Mouse (Mus musculus) erythroblast, embryonic 14.5 days (primary cell): ENCODE results near the gene Pde4b. TPM values are rescaled to one million over a fixed set of nuclear protein-coding genes. Genes with fewer than 3 reads are reported as not detected.

Source experiments
- H3K27me3 ChIP-seq: 2 replicates; pipeline ENCODE4 v1.6.1; 2012; ENCODE audit warnings: inconsistent platforms; ENCODE audit not compliant: control insufficient read depth
- H3K36me3 ChIP-seq: 2 replicates; pipeline ENCODE4 v1.6.1; 2012; ENCODE audit warnings: mild to moderate bottlenecking, inconsistent platforms; ENCODE audit not compliant: control insufficient read depth
- H3K4me1 ChIP-seq: 2 replicates; pipeline ENCODE4 v1.6.1; 2012; ENCODE audit warnings: inconsistent platforms; ENCODE audit not compliant: control insufficient read depth
- H3K4me3 ChIP-seq: replicated peaks from 2 replicates; pipeline ENCODE3; 2012; ENCODE audit warnings: moderate library complexity, mild to moderate bottlenecking, inconsistent platforms
- H3K9me3 ChIP-seq: 2 replicates; pipeline ENCODE4 v1.6.1; 2012; ENCODE audit warnings: low read length, inconsistent platforms, mixed read lengths; ENCODE audit not compliant: control insufficient read depth
- GATA1 ChIP-seq: IDR thresholded peaks from 2 replicates; pipeline ENCODE4 v1.6.1; 2012; ENCODE audit warnings: low read length, inconsistent platforms, mixed read lengths
- TAL1 ChIP-seq: IDR thresholded peaks from 3 replicates; pipeline ENCODE4 v1.6.1; 2012; ENCODE audit warnings: low read length, inconsistent platforms, mixed read lengths
- polyA plus RNA-seq: library from polyadenylated mRNA; stranded (reverse); fragments of >175 nt; gene quantifications from 2 replicates; pipeline ENCODE4 v1.2.3, GENCODE M21; 2012

Gene Pde4b
- polyA plus RNA-seq, 1 experiment = 0.08 TPM

DNA sequence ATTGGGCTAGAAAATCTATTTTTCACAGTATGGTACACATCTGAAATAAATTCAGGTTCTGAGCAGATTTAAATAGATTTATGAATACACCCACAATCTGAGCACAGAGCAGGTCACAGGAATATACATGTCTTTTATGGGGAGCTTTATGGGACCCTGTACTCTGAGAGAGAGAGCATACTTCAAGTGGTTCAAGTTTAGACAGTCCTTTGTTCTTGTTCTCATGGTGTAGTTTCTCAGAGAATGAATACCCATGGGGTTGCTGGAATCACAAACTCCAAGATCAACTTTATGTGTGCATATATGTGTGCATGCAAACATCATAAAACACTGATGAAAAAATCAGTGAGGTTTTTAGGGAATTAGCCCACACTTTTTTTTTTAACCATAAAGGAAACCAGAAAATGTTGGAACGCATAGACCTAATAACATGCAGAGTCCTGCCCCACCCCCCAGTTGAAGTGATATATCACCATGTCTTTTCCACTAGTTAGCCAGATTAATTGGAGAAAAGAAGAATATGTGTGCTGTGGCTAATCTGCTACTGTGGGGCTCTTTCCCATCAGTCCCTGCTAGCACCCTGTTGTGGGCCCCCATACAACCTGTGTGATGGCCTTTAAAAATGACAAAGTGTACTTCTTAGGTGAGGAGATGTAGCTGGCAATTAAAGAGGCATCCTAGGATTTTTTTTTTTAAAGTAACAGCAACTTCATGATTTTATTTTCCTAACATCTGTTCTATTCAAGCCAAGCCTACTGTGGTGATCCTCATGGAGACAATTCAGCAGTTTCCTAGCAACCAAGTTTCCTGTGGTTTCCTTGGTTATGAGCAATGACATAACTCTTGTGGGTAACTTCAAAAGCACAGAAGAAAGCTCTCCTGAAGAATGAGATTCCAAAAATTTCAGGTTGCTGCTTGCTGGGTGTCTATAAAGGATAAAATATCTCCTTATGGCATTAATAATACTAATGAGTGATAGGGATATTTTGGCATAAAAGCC lies 264.4 kb downstream of the Pde4b start:
- Histone ChIP-seq H3K9me3 (no peaks in the 10 kb centered on the region), H3K4me3 (no peak overlapping the region), H3K36me3 (no peaks in the 10 kb centered on the region), H3K27me3 (no peaks in the 10 kb centered on the region), H3K4me1 (no peaks in the 10 kb centered on the region)
- TF ChIP-seq GATA1 = no peak
- TF ChIP-seq TAL1 = no peak

- H3K4me1 ChIP-seq = no peaks in the 10 kb centered on the region
- no peaks in the 10 kb centered on the region for H3K36me3 ChIP-seq
- H3K4me3 ChIP-seq = no peak overlapping the region
- TF ChIP-seq TAL1 = no peak
- no peak for TF ChIP-seq GATA1
- no peaks in the 10 kb centered on the region for H3K9me3 ChIP-seq
- H3K27me3 ChIP-seq = no peaks in the 10 kb centered on the region
These were observed 266.5 kb downstream of the Pde4b start for GRCm38 (mm10) chr4:102353641-102354403.

- H3K4me3 ChIP-seq = no peak overlapping the region
- no peaks in the 10 kb centered on the region for H3K4me1 ChIP-seq
- H3K36me3 ChIP-seq = no peaks in the 10 kb centered on the region
- no peaks in the 10 kb centered on the region for H3K27me3 ChIP-seq
- H3K9me3 ChIP-seq = no peaks in the 10 kb centered on the region
- TF ChIP-seq GATA1 = no peak
These were observed 280.9 kb downstream of the Pde4b start for GRCm38 (mm10) chr4:102368105-102368735.

GRCm38 (mm10) chr4:102374614-102375013 lies 287.3 kb downstream of the Pde4b start:
- no peak for TF ChIP-seq TAL1
- no peak for TF ChIP-seq GATA1
- Histone ChIP-seq H3K9me3 (no peaks in the 10 kb centered on the region), H3K4me1 (no peaks in the 10 kb centered on the region), H3K4me3 (no peak overlapping the region), H3K27me3 (no peaks in the 10 kb centered on the region), H3K36me3 (no peaks in the 10 kb centered on the region)

GRCm38 (mm10) chr4:102382763-102383505 lies 295.6 kb downstream of the Pde4b start:
- no peaks in the 10 kb centered on the region for H3K9me3 ChIP-seq
- H3K36me3 ChIP-seq = no peaks in the 10 kb centered on the region
- TF ChIP-seq TAL1 = no peak
- no peak for TF ChIP-seq GATA1
- no peaks in the 10 kb centered on the region for H3K27me3 ChIP-seq
- H3K4me1 ChIP-seq = no peaks in the 10 kb centered on the region
- H3K4me3 ChIP-seq = no peak overlapping the region

- TF ChIP-seq TAL1 = no peak
- no peak for TF ChIP-seq GATA1
- no peak overlapping the region for H3K4me3 ChIP-seq
- no peaks in the 10 kb centered on the region for H3K4me1 ChIP-seq
- no peaks in the 10 kb centered on the region for H3K27me3 ChIP-seq
- H3K36me3 ChIP-seq = no peaks in the 10 kb centered on the region
- peaks cover 5% of the 10 kb centered on the region for H3K9me3 ChIP-seq
These were observed 306.3 kb downstream of the Pde4b start for GRCm38 (mm10) chr4:102393605-102394004.

GRCm38 (mm10) chr4:102397334-102397733 lies 310.0 kb downstream of the Pde4b start:
- H3K36me3 ChIP-seq = no peaks in the 10 kb centered on the region
- H3K4me3 ChIP-seq = no peak overlapping the region
- H3K27me3 ChIP-seq = no peaks in the 10 kb centered on the region
- TF ChIP-seq GATA1 (no peak), TAL1 (no peak)
- H3K4me1 ChIP-seq = no peaks in the 10 kb centered on the region
- peaks cover 5% of the 10 kb centered on the region for H3K9me3 ChIP-seq

- Histone ChIP-seq H3K4me1 (no peaks in the 10 kb centered on the region), H3K4me3 (no peak overlapping the region), H3K9me3 (peaks cover 5% of the 10 kb centered on the region), H3K36me3 (no peaks in the 10 kb centered on the region), H3K27me3 (no peaks in the 10 kb centered on the region)
- TF ChIP-seq GATA1 = no peak
- no peak for TF ChIP-seq TAL1
These were observed 311.2 kb downstream of the Pde4b start for GRCm38 (mm10) chr4:102398512-102398911.
